Mouse (Mus musculus) embryo, embryonic 11.5 days (tissue): ENCODE results near the gene Gm13030.
"Not testable (repeated sequence)": the region's sequence is repeated elsewhere in the genome, so short reads cannot be mapped to it uniquely, and the experiment has no call there.

Source experiments
- DNase-seq: peaks from one replicate; pipeline ENCODE4 v3.0.0-alpha.2; 2012; ENCODE audit warnings: low read depth, low spot score

Gm13030 gene

GRCm38 (mm10) chr4:138865991-138866390, 7.8 kb downstream of the Gm13030 start:
- no peak for DNase-seq

- DNase-seq, result no peak
Observed at GRCm38 (mm10) chr4:138865092-138865491, 8.7 kb downstream of the Gm13030 start.

GRCm38 (mm10) chr4:138863344-138863998, 10.3 kb downstream of the Gm13030 start, which contains the start of gene Pla2g5:
Gene Pla2g5 (minus strand): TSS chr4:138863482.
- DNase-seq, result no peak

GRCm38 (mm10) chr4:138859728-138860127, 14.0 kb downstream of the Gm13030 start:
- peak; percentile 76 for DNase-seq

- DNase-seq, result peak; percentile 48
Observed at GRCm38 (mm10) chr4:138859245-138859644, 14.5 kb downstream of the Gm13030 start.

GRCm38 (mm10) chr4:138858446-138858845, 15.3 kb downstream of the Gm13030 start:
- DNase-seq, result no peak

- no peak for DNase-seq
Observed at GRCm38 (mm10) chr4:138857576-138857975, 16.2 kb downstream of the Gm13030 start.

GRCm38 (mm10) chr4:138856491-138856890, 17.3 kb downstream of the Gm13030 start:
- DNase-seq, result peak; percentile 68

- DNase-seq, result no peak
Observed at GRCm38 (mm10) chr4:138855092-138855632, 18.6 kb downstream of the Gm13030 start.

GRCm38 (mm10) chr4:138852961-138853360, 20.8 kb downstream of the Gm13030 start:
- no peak for DNase-seq

- DNase-seq, result peak; percentile 59
Observed at GRCm38 (mm10) chr4:138851463-138851862, 22.3 kb downstream of the Gm13030 start.

GRCm38 (mm10) chr4:138841386-138841785, 32.4 kb downstream of the Gm13030 start:
- DNase-seq, result no peak

GRCm38 (mm10) chr4:138840726-138841125, 33.0 kb downstream of the Gm13030 start:
- DNase-seq, result no peak

GRCm38 (mm10) chr4:138839806-138840205, 34.0 kb downstream of the Gm13030 start:
- DNase-seq, result no peak

- no peak for DNase-seq
Observed at GRCm38 (mm10) chr4:138827147-138827546, 46.6 kb downstream of the Gm13030 start.

GRCm38 (mm10) chr4:138825751-138826567, 47.8 kb downstream of the Gm13030 start:
- peak; percentile 27 for DNase-seq

GRCm38 (mm10) chr4:138824660-138825059, 49.1 kb downstream of the Gm13030 start:
- no peak for DNase-seq

GRCm38 (mm10) chr4:138824161-138824560, 49.6 kb downstream of the Gm13030 start:
- DNase-seq, result not testable (repeated sequence)

GRCm38 (mm10) chr4:138821036-138821435, 52.7 kb downstream of the Gm13030 start:
- no peak for DNase-seq
